Comparison of ENCODE assay signal across 17 mouse cellular contexts in genomic region chr1:72054541-72054940, GRCm38 (mm10).
"Had no signal": no experiment of that assay in that cellular context is flagged by ENCODE, and none has a peak within 500 bp of the region (broad histone marks: within the 10 kb centered on the region; RNA-seq: fewer than 3 reads in every experiment).

No protein-coding gene starts in this region.

- DNase-seq: left cerebral cortex, postnatal 4 days; liver; liver, embryonic 13.5 days; liver, postnatal 0 days; lung, adult 18-20 months; lung, adult 2 months; lung, embryonic 14.5 days; lung, postnatal 10 days; lung, postnatal 14 days; lung, postnatal 36 days; lung, postnatal 4 days; midbrain, embryonic 14.5 days had no signal

- ATAC-seq: liver, embryonic 12.5 days; liver, postnatal 0 days; lung, postnatal 0 days; midbrain, embryonic 13.5 days; midbrain, embryonic 15.5 days; midbrain, embryonic 16.5 days had no signal
